Mouse (Mus musculus) CD4-positive, CD25-positive, alpha-beta regulatory T cell, adult 9 weeks (primary cell): ENCODE data around the gene Pla2g2e. TPM values are rescaled to one million over a fixed set of nuclear protein-coding genes. Genes with fewer than 3 reads are reported as not detected.

Experiments used
- polyA plus RNA-seq: library from polyadenylated mRNA; unstranded; fragments of 100-300 nt; shearing (Covaris generic); gene quantifications from one replicate; pipeline ENCODE4 v1.2.1, GENCODE M21; 2017

Pla2g2e gene
- polyA plus RNA-seq = not detected

GRCm38 (mm10) chr4:138877731-138878130 lies at the start of gene Pla2g2e:
Pla2g2e (plus strand) TSS chr4:138877942.

GRCm38 (mm10) chr4:138863344-138863998 lies 14.3 kb upstream of the Pla2g2e start, which contains the start of gene Pla2g5:
Pla2g5 (minus strand) TSS chr4:138863482.

GRCm38 (mm10) chr4:138873864-138874263 lies 3.9 kb upstream of the Pla2g2e start, which contains the start of gene Gm13030:
Gm13030 (minus strand) TSS chr4:138873964.

GRCm38 (mm10) chr4:138913797-138914196 lies 36.1 kb downstream of the Pla2g2e start, which contains the start of gene Otud3:
Otud3 (minus strand) TSS chr4:138913945.

Other genes with a start within 250 kb of the Pla2g2e start
- gene Vwa5b1, start 242.1 kb upstream of the Pla2g2e start, polyA plus RNA-seq = not detected
- not detected for gene Pla2g2c, start 153.2 kb upstream of the Pla2g2e start, polyA plus RNA-seq
- 0.33 TPM for gene Ubxn10, start 140.8 kb upstream of the Pla2g2e start, polyA plus RNA-seq
- 0.15 TPM for gene Pla2g2f, start 120.3 kb upstream of the Pla2g2e start, polyA plus RNA-seq
- 1.3 TPM for gene Pla2g2d, start 102.2 kb upstream of the Pla2g2e start, polyA plus RNA-seq
- gene Pla2g5, start 14.5 kb upstream of the Pla2g2e start, polyA plus RNA-seq = not detected
- not detected for gene Gm13030, start 4.0 kb upstream of the Pla2g2e start, polyA plus RNA-seq
- 0.32 TPM for gene Otud3, start 36.0 kb downstream of the Pla2g2e start, polyA plus RNA-seq
- not detected for gene Rnf186, start 89.2 kb downstream of the Pla2g2e start, polyA plus RNA-seq
- 39.6 TPM for gene Tmco4, start 94.9 kb downstream of the Pla2g2e start, polyA plus RNA-seq
- not detected for gene Htr6, start 197.6 kb downstream of the Pla2g2e start, polyA plus RNA-seq
- 0.76 TPM for gene Nbl1, start 215.1 kb downstream of the Pla2g2e start, polyA plus RNA-seq